Mouse (Mus musculus) midbrain, embryonic 15.5 days (tissue): ENCODE results near the gene Pip5k1b. TPM values are rescaled to one million over a fixed set of nuclear protein-coding genes. Genes with fewer than 3 reads are reported as not detected.

Experiments used
- ATAC-seq: fragments of 200-750 bp; cut with Nextera tagmentation; replicated peaks from 2 replicates; pipeline ENCODE4 v1.8.0; 2017; ENCODE audit warnings: moderate TSS enrichment
- H3K27ac ChIP-seq: fragments of 300-500 bp; sonication (generic); 2 replicates; pipeline ENCODE4 v1.5.1; 2015; ENCODE audit warnings: mild to moderate bottlenecking, inconsistent platforms
- H3K27me3 ChIP-seq: fragments of 300-500 bp; sonication (generic); replicated peaks from 2 replicates; pipeline ENCODE4 v1.6.1; 2015; ENCODE audit warnings: inconsistent platforms
- H3K36me3 ChIP-seq: fragments of 300-500 bp; sonication (generic); replicated peaks from 2 replicates; pipeline ENCODE4 v1.6.1; 2015; ENCODE audit warnings: inconsistent platforms
- H3K4me1 ChIP-seq: fragments of 300-500 bp; sonication (generic); 2 replicates; pipeline ENCODE4 v1.6.1; 2015; ENCODE audit warnings: inconsistent platforms
- H3K4me2 ChIP-seq: fragments of 300-500 bp; sonication (generic); 2 replicates; pipeline ENCODE4 v1.6.1; 2015; ENCODE audit warnings: inconsistent platforms, mild to moderate bottlenecking, moderate library complexity
- H3K4me3 ChIP-seq: fragments of 300-500 bp; sonication (generic); 2 replicates; pipeline ENCODE4 v1.5.1; 2015; ENCODE audit warnings: mild to moderate bottlenecking, inconsistent platforms
- H3K9ac ChIP-seq: fragments of 300-500 bp; sonication (generic); 2 replicates; pipeline ENCODE4 v1.6.1; 2015; ENCODE audit warnings: mild to moderate bottlenecking, inconsistent platforms
- H3K9me3 ChIP-seq: fragments of 300-500 bp; sonication (generic); 2 replicates; pipeline ENCODE4 v1.6.1; 2016; ENCODE audit warnings: inconsistent platforms
- WGBS: fragments of 180-500 bp; shearing (Covaris S2); methylation state at CpG from one replicate; pipeline ENCODE4 v1.1.7; 2015; ENCODE audit warnings: mixed read lengths; 5-methylcytosine and 5-hydroxymethylcytosine counted together
- polyA plus RNA-seq: library from polyadenylated mRNA; unstranded; fragments of >200 nt; fragmentation: Nextera tagmentation; extraction: Ambion mirVana; gene quantifications from 2 replicates; pipeline ENCODE4 v1.2.1, GENCODE M21; 2015

The Pip5k1b gene
- polyA plus RNA-seq, 1 experiment from 2014 or later: 1.1 TPM

DNA sequence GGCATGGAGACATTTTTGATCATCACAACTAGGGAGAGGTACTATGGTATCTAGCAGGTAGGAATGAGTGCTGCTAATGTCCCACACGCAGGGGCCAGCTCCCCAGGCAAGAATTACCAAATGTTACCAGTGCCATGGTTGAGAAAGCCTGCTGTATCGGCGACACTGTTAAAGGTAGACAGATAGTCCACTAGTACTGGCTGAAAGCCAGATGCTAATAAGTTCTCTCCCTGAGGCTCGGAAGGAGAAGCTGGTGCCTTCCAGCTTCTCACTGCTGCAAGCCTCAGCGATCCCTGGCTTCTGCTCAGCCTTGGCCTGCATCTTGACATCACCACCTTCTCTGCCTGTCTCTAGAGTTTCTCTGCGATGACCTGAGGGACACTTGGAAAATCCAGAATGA is 46.3 kb downstream of the Pip5k1b start:
- Histone ChIP-seq H3K4me3 (no peak overlapping the region), H3K4me1 (peaks cover 9% of the 10 kb centered on the region), H3K27me3 (no peaks in the 10 kb centered on the region), H3K9ac (no peak overlapping the region), H3K4me2 (no peak overlapping the region), H3K9me3 (no peaks in the 10 kb centered on the region), H3K27ac (no peak overlapping the region), H3K36me3 (no peaks in the 10 kb centered on the region)
- ATAC-seq: no peak
- WGBS: 84% methylated on average over 6 of the region's 6 CpGs

DNA sequence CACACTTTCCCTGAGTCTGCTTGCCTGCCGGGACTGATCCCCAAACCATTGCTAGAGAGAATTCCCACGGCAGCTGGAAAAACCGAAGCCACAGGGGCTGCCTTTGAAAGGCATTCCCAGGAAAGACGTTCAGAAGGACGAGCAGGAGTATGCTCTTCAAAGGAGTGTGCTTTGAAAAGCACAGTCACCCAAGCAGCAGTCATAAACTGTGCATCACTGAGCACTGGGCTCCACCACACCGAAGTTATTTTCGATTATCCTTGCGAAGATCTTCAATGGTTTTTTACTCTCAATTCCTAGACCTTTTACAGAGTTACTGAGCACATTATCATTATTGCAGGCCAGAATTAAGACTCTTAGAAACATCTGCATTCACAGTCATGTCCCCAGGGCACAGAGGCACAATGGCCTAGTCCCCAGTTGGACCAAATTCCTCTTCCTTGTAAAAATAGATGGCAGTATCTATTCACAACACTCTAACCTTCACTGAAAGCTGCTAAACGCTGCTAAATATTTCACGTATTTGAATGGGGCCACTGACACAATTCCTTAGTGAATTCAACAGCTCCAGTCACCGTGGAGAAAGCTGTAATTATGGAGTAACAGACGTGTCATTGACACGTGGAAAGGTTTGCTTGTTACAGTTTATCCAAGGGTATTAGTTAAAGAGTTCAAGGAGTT is 47.4 kb downstream of the Pip5k1b start:
- Histone ChIP-seq H3K27me3 (no peaks in the 10 kb centered on the region), H3K4me3 (no peak overlapping the region), H3K9me3 (no peaks in the 10 kb centered on the region), H3K4me2 (no peak overlapping the region), H3K9ac (no peak overlapping the region), H3K4me1 (peaks cover 9% of the 10 kb centered on the region), H3K27ac (no peak overlapping the region), H3K36me3 (no peaks in the 10 kb centered on the region)
- 22% methylated on average over 13 of the region's 13 CpGs for WGBS
- no peak for ATAC-seq

DNA sequence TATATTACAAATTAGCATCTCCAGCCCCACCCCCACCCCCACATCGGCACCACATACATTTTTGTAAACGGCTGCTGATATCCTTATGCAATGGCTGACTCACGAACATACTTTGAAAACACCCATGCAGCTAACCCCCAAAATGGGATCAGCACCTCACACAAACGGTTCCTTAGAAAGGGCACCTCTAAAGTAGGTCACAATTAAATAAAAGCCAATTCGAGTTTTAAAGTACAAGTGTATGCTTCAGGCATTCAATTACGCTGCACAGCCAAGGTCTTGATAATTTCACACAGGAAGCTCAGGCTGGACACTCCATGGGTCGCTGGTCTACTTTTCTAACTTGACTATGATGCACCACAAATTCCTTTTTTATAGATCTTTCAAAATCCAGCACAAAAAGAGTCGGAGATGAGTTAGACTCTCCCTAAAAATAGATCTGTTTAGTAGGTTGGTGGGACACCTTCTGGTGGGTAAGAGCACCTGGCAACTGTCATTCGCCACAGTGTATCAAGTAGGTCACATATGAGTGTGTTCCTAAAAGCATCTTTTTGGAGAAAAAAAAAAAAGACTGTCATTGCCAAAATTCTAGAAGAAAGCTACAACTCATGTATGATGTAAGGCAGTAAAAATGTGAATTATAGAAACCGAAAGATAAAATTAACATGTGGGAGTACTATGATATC is 52.8 kb downstream of the Pip5k1b start:
- H3K9ac ChIP-seq: no peak overlapping the region
- no peak overlapping the region for H3K27ac ChIP-seq
- WGBS: 87% methylated on average over 10 of the region's 10 CpGs
- H3K9me3 ChIP-seq: no peaks in the 10 kb centered on the region
- H3K4me3 ChIP-seq: no peak overlapping the region
- H3K36me3 ChIP-seq: no peaks in the 10 kb centered on the region
- no peak overlapping the region for H3K4me2 ChIP-seq
- no peaks in the 10 kb centered on the region; the same call in 1 of the 2 replicates for H3K4me1 ChIP-seq
- no peak for ATAC-seq
- no peaks in the 10 kb centered on the region for H3K27me3 ChIP-seq

DNA sequence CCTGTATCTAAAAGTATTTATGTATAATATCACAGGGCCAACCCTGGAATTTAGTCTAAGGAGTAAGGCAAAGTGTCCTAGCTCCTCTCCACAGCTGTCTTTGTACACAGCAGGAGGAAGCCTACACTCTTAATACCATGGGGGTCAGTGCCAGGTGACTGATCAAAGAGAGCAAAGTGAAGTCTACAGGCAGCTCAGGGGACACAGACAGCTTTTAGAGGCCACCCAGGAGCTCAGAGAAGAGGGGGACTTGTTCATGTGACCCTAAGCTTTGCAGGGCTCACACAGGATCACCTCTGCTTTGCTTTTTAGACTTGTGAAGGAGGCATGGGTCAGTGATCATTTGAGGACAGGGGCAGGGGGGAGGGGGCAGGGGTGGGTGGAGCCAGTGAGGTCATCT is 54.1 kb downstream of the Pip5k1b start:
- no peak overlapping the region for H3K9ac ChIP-seq
- no peak overlapping the region for H3K4me2 ChIP-seq
- H3K4me3 ChIP-seq: no peak overlapping the region
- H3K27ac ChIP-seq: no peak overlapping the region
- H3K27me3 ChIP-seq: no peaks in the 10 kb centered on the region
- no peaks in the 10 kb centered on the region for H3K36me3 ChIP-seq
- no peaks in the 10 kb centered on the region for H3K4me1 ChIP-seq
- no peak for ATAC-seq
- no peaks in the 10 kb centered on the region for H3K9me3 ChIP-seq

DNA sequence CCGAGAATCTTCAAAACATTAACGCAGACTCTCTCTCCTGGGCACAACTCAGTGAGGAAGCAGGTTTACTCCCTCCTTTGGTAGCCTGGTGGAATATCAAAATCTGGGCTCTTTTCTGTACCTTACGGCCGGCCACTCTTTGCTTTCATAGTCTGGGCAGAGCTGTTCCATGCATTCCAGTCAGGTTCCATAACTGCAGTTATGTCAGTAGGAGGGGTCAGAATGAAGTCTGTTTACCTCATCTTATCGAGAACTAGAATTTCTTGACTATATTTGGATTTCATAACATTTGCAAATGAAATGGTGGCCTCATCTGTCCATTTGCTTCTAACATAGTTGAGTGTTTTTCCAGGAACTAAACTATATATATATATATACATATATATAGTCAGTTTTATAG is 55.2 kb downstream of the Pip5k1b start:
- H3K4me1 ChIP-seq: no peaks in the 10 kb centered on the region
- H3K36me3 ChIP-seq: no peaks in the 10 kb centered on the region
- H3K4me3 ChIP-seq: no peak overlapping the region
- 82% methylated on average over 5 of the region's 5 CpGs for WGBS
- no peak overlapping the region for H3K4me2 ChIP-seq
- H3K9ac ChIP-seq: no peak overlapping the region
- H3K9me3 ChIP-seq: no peaks in the 10 kb centered on the region
- no peak for ATAC-seq
- no peak overlapping the region for H3K27ac ChIP-seq
- no peaks in the 10 kb centered on the region for H3K27me3 ChIP-seq

DNA sequence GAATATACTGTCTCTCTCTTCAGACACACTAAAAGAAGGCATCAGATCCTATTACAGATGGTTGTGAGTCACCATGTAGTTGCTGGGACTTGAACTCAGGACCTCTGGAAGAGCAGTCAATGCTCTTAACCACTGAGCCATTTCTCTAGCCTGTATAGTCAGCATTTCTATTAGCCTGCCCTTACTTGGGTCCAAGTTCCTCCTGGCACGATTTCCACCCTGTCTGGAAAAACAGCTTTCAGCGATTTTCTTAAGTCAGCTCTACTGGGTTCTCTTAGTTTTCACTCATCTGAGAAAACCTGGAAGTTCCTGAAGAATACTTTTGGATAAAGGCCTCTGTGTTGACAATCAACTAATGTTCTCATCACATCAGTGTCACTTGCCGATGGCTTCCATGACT is 56.4 kb downstream of the Pip5k1b start:
- WGBS: 68% methylated on average over 3 of the region's 3 CpGs
- Histone ChIP-seq H3K36me3 (no peaks in the 10 kb centered on the region), H3K9me3 (no peaks in the 10 kb centered on the region), H3K4me1 (no peaks in the 10 kb centered on the region), H3K4me3 (no peak overlapping the region), H3K4me2 (no peak overlapping the region), H3K9ac (no peak overlapping the region), H3K27me3 (no peaks in the 10 kb centered on the region), H3K27ac (no peak overlapping the region)
- no peak for ATAC-seq

DNA sequence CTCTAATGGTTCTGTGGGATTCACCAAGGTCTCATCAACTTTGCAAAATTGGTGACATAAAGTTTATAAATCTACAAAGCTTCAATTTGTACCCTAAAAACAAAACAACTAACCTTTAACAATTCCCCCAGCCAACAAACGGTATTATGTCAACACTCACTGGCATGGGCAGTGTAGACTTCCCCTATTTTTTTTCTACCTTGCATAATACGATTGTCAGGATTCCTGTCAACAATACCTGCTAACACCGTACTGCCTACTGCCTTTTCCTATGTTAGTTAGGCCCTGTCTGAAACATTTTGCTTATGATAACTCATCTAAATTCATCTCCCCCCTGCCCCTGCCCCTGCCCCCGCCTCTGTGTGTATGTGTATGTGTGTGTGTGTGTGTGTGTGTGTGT is 61.8 kb downstream of the Pip5k1b start:
- no peak overlapping the region for H3K9ac ChIP-seq
- no peaks in the 10 kb centered on the region for H3K36me3 ChIP-seq
- no peaks in the 10 kb centered on the region for H3K4me1 ChIP-seq
- no peak for ATAC-seq
- H3K27ac ChIP-seq: no peak overlapping the region
- H3K9me3 ChIP-seq: no peaks in the 10 kb centered on the region
- H3K4me2 ChIP-seq: no peak overlapping the region
- no peak overlapping the region for H3K4me3 ChIP-seq
- 85% methylated on average over 4 of the region's 4 CpGs for WGBS
- H3K27me3 ChIP-seq: no peaks in the 10 kb centered on the region

DNA sequence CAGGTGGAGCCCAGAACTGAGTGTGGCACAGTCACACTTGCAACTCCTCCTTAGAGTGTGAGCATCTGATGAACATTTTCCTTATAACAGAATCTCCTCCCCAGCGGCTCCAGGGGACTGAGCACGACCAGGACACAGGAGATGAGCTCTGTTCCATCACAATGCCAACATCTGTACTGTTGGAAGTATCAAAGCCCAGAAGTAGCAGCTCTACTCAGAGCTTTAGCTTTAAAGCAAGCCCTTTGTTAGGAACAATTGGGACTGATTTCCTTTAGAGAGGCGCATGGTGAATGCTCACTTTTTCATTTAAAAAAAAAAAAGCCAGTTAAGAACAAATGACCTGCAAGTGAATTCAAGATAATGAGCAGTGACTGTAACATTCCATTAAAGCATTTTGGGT is 63.8 kb downstream of the Pip5k1b start:
- H3K9me3 ChIP-seq: no peaks in the 10 kb centered on the region
- ATAC-seq: no peak
- H3K36me3 ChIP-seq: no peaks in the 10 kb centered on the region
- no peaks in the 10 kb centered on the region for H3K4me1 ChIP-seq
- H3K27me3 ChIP-seq: no peaks in the 10 kb centered on the region
- WGBS: 13% methylated on average over 3 of the region's 3 CpGs
- no peak overlapping the region for H3K27ac ChIP-seq
- no peak overlapping the region for H3K4me3 ChIP-seq
- no peak overlapping the region for H3K9ac ChIP-seq
- no peak overlapping the region for H3K4me2 ChIP-seq

DNA sequence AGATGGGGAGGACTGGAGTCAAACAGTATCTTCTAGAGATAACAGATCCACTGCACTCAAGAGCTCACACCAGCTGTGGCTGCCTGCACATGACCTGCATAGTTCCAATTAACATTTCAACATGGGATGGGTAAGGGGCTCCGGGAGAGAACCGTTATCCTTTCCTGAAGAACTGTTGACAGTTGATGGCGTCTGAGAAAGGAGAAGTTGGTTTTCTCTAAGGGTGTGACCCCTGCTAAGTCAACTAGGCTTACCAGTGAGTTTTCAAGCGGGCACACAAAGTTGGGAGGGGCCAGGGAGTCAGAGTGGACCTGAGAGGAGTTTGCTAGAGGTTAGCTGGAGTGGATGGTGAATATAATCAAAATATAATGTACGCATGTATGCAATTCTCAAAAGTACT is 65.4 kb downstream of the Pip5k1b start:
- 77% methylated on average over 5 of the region's 5 CpGs for WGBS
- no peak for ATAC-seq
- Histone ChIP-seq H3K27me3 (no peaks in the 10 kb centered on the region), H3K4me1 (no peaks in the 10 kb centered on the region), H3K4me2 (no peak overlapping the region), H3K9me3 (no peaks in the 10 kb centered on the region), H3K9ac (no peak overlapping the region), H3K27ac (no peak overlapping the region), H3K4me3 (no peak overlapping the region), H3K36me3 (no peaks in the 10 kb centered on the region)

DNA sequence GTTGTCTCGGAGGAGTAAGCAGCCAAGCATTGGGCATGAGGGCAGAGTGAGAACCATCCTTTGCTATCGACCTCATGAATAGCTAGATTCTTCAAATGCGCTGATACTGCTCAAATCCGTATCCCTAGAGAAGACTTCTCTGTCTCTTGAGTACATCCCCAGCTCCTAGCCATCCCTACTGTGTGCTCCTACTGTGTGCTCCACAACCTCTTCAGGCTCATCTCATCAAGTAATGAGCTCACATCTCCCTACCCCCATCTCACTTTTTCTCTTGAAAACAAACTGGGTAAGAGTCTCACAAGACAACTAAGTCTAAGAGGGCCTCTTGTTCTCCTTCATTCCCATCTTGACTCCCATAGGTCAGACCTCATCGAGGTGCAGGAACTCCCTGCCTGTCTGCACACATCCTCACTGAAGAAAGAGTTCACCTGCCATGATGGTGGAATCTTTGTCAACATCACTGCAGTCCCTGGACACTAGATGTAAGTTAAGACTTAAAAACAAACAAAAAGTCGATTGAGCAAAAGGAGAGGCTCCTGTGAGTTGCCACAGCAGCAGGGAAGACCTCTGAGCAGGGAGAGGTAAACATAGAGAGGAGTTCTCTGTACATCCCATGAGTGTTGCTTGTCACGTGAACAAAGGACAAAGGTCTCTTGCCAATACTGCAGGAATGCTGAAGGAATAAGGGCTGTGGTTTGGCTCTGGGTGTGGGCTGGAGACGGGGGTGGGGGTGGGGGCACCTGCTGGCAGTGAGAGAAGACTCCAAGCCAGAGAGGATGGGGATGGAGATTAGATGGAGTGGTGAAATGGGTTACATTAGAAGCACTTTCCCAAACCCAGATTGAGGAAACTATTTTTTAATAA is 69.0 kb downstream of the Pip5k1b start:
- ATAC-seq: no peak
- 79% methylated on average over 8 of the region's 8 CpGs for WGBS
- no peaks in the 10 kb centered on the region for H3K9me3 ChIP-seq

DNA sequence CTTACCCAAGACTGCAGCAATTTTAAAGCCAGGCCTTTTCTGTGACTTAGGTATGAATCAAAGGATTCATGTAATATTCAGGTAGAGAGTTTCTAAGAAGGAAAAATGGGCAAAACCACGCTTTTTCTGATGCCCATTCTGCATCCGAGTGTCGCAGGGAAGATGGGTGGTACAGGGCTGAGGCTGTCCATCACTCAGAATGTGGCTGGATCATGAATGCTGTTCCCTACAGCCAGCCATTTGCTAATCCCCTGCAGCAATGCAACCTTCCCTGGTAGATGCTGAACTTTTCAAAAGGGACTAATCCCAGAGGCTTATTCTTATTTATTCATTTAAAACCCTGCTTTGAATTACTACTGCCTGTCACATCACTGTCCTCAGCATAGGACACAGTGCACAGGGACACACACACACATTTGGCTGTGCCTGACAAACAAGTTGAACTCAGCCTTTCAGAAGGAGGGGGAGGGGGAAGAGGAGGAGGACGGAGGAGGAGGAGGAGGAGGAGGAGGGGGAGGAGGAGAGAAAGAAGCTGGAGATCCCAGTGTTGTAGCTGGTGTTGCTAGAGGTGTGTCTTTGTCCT is 71.0 kb downstream of the Pip5k1b start:
- no peak overlapping the region for H3K4me3 ChIP-seq
- no peak overlapping the region for H3K9ac ChIP-seq
- ATAC-seq: no peak
- no peak overlapping the region for H3K27ac ChIP-seq
- 0 out of 2 replicates have a peak, but pooled peaks cover 2% of the 10 kb centered on the region for H3K27me3 ChIP-seq
- H3K9me3 ChIP-seq: no peaks in the 10 kb centered on the region
- 13% methylated on average over 4 of the region's 4 CpGs for WGBS
- no peaks in the 10 kb centered on the region for H3K4me1 ChIP-seq
- no peak overlapping the region for H3K4me2 ChIP-seq
- no peaks in the 10 kb centered on the region for H3K36me3 ChIP-seq

More for the DNA sequence above, 69.0 kb downstream of the Pip5k1b start:
- H3K4me2 ChIP-seq: no peak overlapping the region
- no peaks in the 10 kb centered on the region for H3K36me3 ChIP-seq
- no peaks in the 10 kb centered on the region for H3K4me1 ChIP-seq
- H3K9ac ChIP-seq: no peak overlapping the region
- H3K4me3 ChIP-seq: no peak overlapping the region
- no peak overlapping the region for H3K27ac ChIP-seq
- 0 out of 2 replicates have a peak, but pooled peaks cover 2% of the 10 kb centered on the region for H3K27me3 ChIP-seq

DNA sequence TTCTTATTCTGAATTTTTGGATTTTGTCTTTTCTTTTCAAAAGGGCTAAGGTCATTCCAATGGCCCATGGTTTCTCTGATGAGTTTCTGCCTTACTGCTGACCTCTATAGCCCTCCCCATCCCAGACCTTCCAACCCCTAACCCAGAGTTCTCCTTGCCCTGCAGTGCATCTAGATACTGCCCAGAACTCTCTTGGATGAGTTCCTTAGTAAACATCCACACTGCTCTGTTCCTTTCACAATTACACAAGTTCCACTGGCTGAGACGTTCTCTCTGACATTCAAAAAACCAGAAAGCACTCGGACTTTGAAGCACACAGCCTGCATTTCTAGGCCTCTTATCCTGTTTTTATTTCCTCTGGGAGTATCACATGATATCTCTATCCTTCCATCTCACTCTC is 74.8 kb downstream of the Pip5k1b start:
- no peak overlapping the region for H3K9ac ChIP-seq
- H3K4me2 ChIP-seq: no peak overlapping the region
- H3K27me3 ChIP-seq: 0 out of 2 replicates have a peak, but pooled peaks cover 2% of the 10 kb centered on the region
- H3K9me3 ChIP-seq: no peaks in the 10 kb centered on the region
- no peak overlapping the region for H3K27ac ChIP-seq
- H3K36me3 ChIP-seq: no peaks in the 10 kb centered on the region
- 74% methylated on average over 2 of the region's 2 CpGs for WGBS
- H3K4me1 ChIP-seq: peaks cover 13% of the 10 kb centered on the region
- H3K4me3 ChIP-seq: no peak overlapping the region
- no peak for ATAC-seq
